Mouse (Mus musculus) MEL (cell line): ENCODE results near the gene Cd151. TPM values are rescaled to one million over a fixed set of nuclear protein-coding genes. Genes with fewer than 3 reads are reported as not detected.

Experiments
- DNase-seq: peaks from one replicate; pipeline ENCODE4 v3.0.0; 2011; ENCODE audit warnings: low read depth, low spot score
- H3K27ac ChIP-seq: 2 replicates; pipeline ENCODE4 v1.5.1; 2012; ENCODE audit warnings: low read depth, mild to moderate bottlenecking, control low read depth, low read length, moderate library complexity; ENCODE audit not compliant: control insufficient read depth
- H3K27me3 ChIP-seq, 2 experiments: fragments of 150-350 bp in 1 of 2; sonication (generic) in 1 of 2; 2 replicates each; pipeline ENCODE4 v1.6.1; 2012; ENCODE audit warnings: low read length in 2 of 2, mild to moderate bottlenecking in 2 of 2, improper control_type of control experiment in 1 of 2, moderate library complexity in 1 of 2; ENCODE audit not compliant: insufficient read depth in 2 of 2, control insufficient read depth in 1 of 2
- H3K36me3 ChIP-seq, 2 experiments: 2 replicates each; pipeline ENCODE4 v1.6.1; 2012 to 2014; ENCODE audit warnings: low read length in 2 of 2, improper control_type of control experiment in 1 of 2, inconsistent platforms in 1 of 2, mild to moderate bottlenecking in 1 of 2; ENCODE audit not compliant: insufficient read depth in 2 of 2, control insufficient read depth in 1 of 2
- H3K4me1 ChIP-seq, 2 experiments: fragments of 150-350 bp in 1 of 2; sonication (generic) in 1 of 2; 2 replicates each; pipeline ENCODE4 v1.6.1; 2012; ENCODE audit warnings: low read length in 2 of 2, improper control_type of control experiment in 1 of 2, mild to moderate bottlenecking in 1 of 2; ENCODE audit not compliant: insufficient read depth in 2 of 2, control insufficient read depth in 1 of 2
- H3K4me3 ChIP-seq, 2 experiments: fragments of 150-350 bp in 1 of 2; sonication (generic) in 1 of 2; 2 replicates each; pipeline ENCODE4 v1.5.1; 2012; ENCODE audit warnings: low read depth in 2 of 2, low read length in 2 of 2, mild to moderate bottlenecking in 2 of 2, moderate library complexity in 2 of 2, control low read depth in 1 of 2, improper control_type of control experiment in 1 of 2; ENCODE audit not compliant: control insufficient read depth in 1 of 2, insufficient read depth in 1 of 2
- H3K79me2 ChIP-seq: 2 replicates; pipeline ENCODE4 v1.6.1; 2012; ENCODE audit warnings: mild to moderate bottlenecking, low read length, moderate library complexity; ENCODE audit not compliant: control insufficient read depth, poor library complexity, insufficient read depth
- H3K9ac ChIP-seq: 2 replicates; pipeline ENCODE4 v1.6.1; 2012; ENCODE audit warnings: low read depth, mild to moderate bottlenecking, control low read depth, low read length, moderate library complexity; ENCODE audit not compliant: control insufficient read depth, poor library complexity, severe bottlenecking
- H3K9me3 ChIP-seq: fragments of 150-350 bp; sonication (generic); replicated peaks from 2 replicates; pipeline ENCODE4 v1.6.1; 2012; ENCODE audit warnings: mild to moderate bottlenecking, low read length, improper control_type of control experiment, moderate library complexity; ENCODE audit not compliant: insufficient read depth
- BHLHE40 ChIP-seq: IDR thresholded peaks from 2 replicates; pipeline ENCODE4 v1.6.1; 2012; ENCODE audit warnings: low read depth, mild to moderate bottlenecking, inconsistent platforms, low read length, improper control_type of control experiment, borderline replicate concordance
- CHD2 ChIP-seq: IDR thresholded peaks from 2 replicates; pipeline ENCODE4 v1.6.1; 2011; ENCODE audit warnings: low read length, improper control_type of control experiment
- CTCF ChIP-seq, 3 experiments: IDR thresholded peaks in 2 of 3; conservative IDR thresholded peaks in 1 of 3; 2 replicates each; pipeline ENCODE4 v1.5.1; 2011 to 2012; ENCODE audit warnings: low read length in 3 of 3, low read depth in 2 of 3, mild to moderate bottlenecking in 2 of 3, improper control_type of control experiment in 1 of 3, inconsistent platforms in 1 of 3, mixed read lengths in 1 of 3, moderate library complexity in 1 of 3; ENCODE audit not compliant: control insufficient read depth in 1 of 3, insufficient read depth in 1 of 3, poor library complexity in 1 of 3, severe bottlenecking in 1 of 3
- E2F4 ChIP-seq: IDR thresholded peaks from 2 replicates; pipeline ENCODE4 v1.6.1; 2011; ENCODE audit warnings: low read depth, low read length, improper control_type of control experiment, borderline replicate concordance
- GABPA ChIP-seq: IDR thresholded peaks from 2 replicates; pipeline ENCODE4 v1.6.1; 2012; ENCODE audit warnings: low read depth, mild to moderate bottlenecking, inconsistent platforms, low read length, improper control_type of control experiment, moderate library complexity
- HCFC1 ChIP-seq: IDR thresholded peaks from 2 replicates; pipeline ENCODE4 v1.6.1; 2012; ENCODE audit warnings: low read depth, mild to moderate bottlenecking, inconsistent platforms, low read length, improper control_type of control experiment, moderate library complexity
- MAFK ChIP-seq: IDR thresholded peaks from 2 replicates; pipeline ENCODE4 v1.6.1; 2011; ENCODE audit warnings: low read depth, mild to moderate bottlenecking, low read length, improper control_type of control experiment, borderline replicate concordance
- MEF2A ChIP-seq: IDR thresholded peaks from 2 replicates; pipeline ENCODE4 v1.6.1; 2014; ENCODE audit warnings: low read depth, mild to moderate bottlenecking, inconsistent platforms, low read length, improper control_type of control experiment; ENCODE audit not compliant: poor library complexity, insufficient replicate concordance, severe bottlenecking; ENCODE audit errors: extremely low read depth
- MYC ChIP-seq: IDR thresholded peaks from 2 replicates; pipeline ENCODE4 v1.6.1; 2011; ENCODE audit warnings: low read depth, mild to moderate bottlenecking, low read length, improper control_type of control experiment, moderate library complexity
- RAD21 ChIP-seq: IDR thresholded peaks from 2 replicates; pipeline ENCODE4 v1.6.1; 2011; ENCODE audit warnings: mild to moderate bottlenecking, low read depth, low read length, improper control_type of control experiment
- TBP ChIP-seq: IDR thresholded peaks from 2 replicates; pipeline ENCODE4 v1.8.0; 2011; ENCODE audit warnings: low read depth, low read length, improper control_type of control experiment
- TCF12 ChIP-seq: IDR thresholded peaks from 2 replicates; pipeline ENCODE4 v1.6.1; 2014; ENCODE audit warnings: low read depth, mild to moderate bottlenecking, inconsistent platforms, low read length, improper control_type of control experiment, moderate library complexity
- UBTF ChIP-seq: IDR thresholded peaks from 2 replicates; pipeline ENCODE4 v1.6.1; 2012; ENCODE audit warnings: low read depth, mild to moderate bottlenecking, inconsistent platforms, low read length, improper control_type of control experiment, moderate library complexity, borderline replicate concordance; ENCODE audit not compliant: insufficient read depth
- USF1 ChIP-seq: IDR thresholded peaks from 2 replicates; pipeline ENCODE4 v1.6.1; 2014; ENCODE audit warnings: low read depth, mild to moderate bottlenecking, inconsistent platforms, low read length, improper control_type of control experiment, moderate library complexity
- USF2 ChIP-seq, 2 experiments: IDR thresholded peaks; 2 replicates each; pipeline ENCODE4 v1.6.1; 2011 to 2012; ENCODE audit warnings: improper control_type of control experiment in 2 of 2, low read length in 2 of 2, borderline replicate concordance in 1 of 2, inconsistent platforms in 1 of 2, low read depth in 1 of 2, mild to moderate bottlenecking in 1 of 2; ENCODE audit not compliant: insufficient read depth in 1 of 2
- ZMIZ1 ChIP-seq: IDR thresholded peaks from 2 replicates; pipeline ENCODE4 v1.6.1; 2012; ENCODE audit warnings: low read depth, mild to moderate bottlenecking, inconsistent platforms, low read length, improper control_type of control experiment, moderate library complexity
- polyA plus RNA-seq, 2 experiments: library from polyadenylated mRNA; stranded (reverse) in 1 of 2; unstranded in 1 of 2; fragments of >175 nt in 1 of 2; fragments of >200 nt in 1 of 2; gene quantifications; 2 replicates each; pipeline versions ENCODE4 v1.2.1 to v1.2.4; 2012; ENCODE audit warnings: low replicate concordance in 2 of 2, low read depth in 1 of 2; ENCODE audit not compliant: insufficient read length in 2 of 2, insufficient read depth in 1 of 2, missing spikeins in 1 of 2
- total RNA-seq: library from RNA; depleted of rRNA; stranded (reverse); fragments of 300-350 nt; gene quantifications from 2 replicates; pipeline ENCODE4 v1.2.3, GENCODE M21; 2012

Gene Cd151
- total and polyA plus RNA-seq, 3 experiments, result 40.6 to 86.6 TPM; not detected in 1

DNA sequence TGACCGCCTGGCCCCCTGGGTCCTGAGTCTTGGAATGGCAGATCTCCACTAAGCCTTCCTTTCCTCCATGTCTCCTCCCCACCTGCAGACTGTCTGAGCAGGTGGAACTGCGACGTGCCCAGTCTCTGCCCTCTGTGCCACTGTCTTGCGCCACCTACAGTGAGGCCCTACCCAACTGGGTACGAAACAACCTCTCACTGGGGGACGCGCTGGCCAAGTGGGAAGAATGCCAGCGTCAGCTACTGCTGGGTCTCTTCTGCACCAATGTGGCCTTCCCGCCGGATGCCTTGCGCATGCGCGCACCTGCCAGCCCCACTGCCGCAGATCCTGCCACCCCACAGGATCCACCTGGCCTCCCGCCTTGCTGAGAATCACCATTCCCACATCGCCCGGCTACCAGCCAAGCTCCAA lies 7.9 kb upstream of the Cd151 start:
- no peaks in the 10 kb centered on the region; the same call in 1 of the 2 replicates for H3K79me2 ChIP-seq
- no peak for DNase-seq
- H3K9me3 ChIP-seq, result no peaks in the 10 kb centered on the region
- no peaks in the 10 kb centered on the region for H3K36me3 ChIP-seq
- peaks cover 0 to 6% of the 10 kb centered on the region in 2 experiments; a peak in 1 of 4 replicates for H3K4me1 ChIP-seq
- no peak overlapping the region for H3K4me3 ChIP-seq
- H3K27ac ChIP-seq, result no peak overlapping the region
- TF ChIP-seq UBTF (no peak), E2F4 (no peak), ZMIZ1 (no peak), HCFC1 (no peak), TCF12 (no peak), CTCF (IDR thresholded peaks at IDR 0.05 in 2 of 3, conservative IDR thresholded peaks at IDR 0.05 in 1 of 3; ENCODE audit: control insufficient read depth in 1 of 3, insufficient read depth in 1 of 3, low read depth in 2 of 3, low read length in 3 of 3, poor library complexity in 1 of 3, severe bottlenecking in 1 of 3) (no peak), MYC (no peak)
- H3K9ac ChIP-seq, result no peak overlapping the region
- no peaks in the 10 kb centered on the region for H3K27me3 ChIP-seq

DNA sequence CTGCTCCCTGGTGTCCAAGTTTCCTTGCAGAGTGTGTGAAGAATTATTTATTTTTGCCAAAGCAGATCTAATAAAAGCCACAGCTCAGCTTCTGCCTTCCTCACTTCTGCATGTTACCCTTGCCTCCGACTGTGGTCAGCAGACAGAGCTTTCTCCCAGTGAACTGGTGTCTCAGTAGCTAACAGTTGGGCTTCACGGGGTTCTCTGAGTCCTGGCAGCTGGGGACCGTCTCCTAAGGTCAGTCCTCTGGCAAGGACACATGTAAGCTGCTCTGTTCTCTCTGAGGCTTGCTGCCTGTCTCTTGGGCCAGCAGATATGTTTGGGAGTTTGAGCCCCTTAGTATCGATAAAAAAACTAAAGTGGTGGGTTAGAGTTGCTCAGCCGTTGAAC lies 7.2 kb upstream of the Cd151 start:
- Histone ChIP-seq H3K9me3 (no peaks in the 10 kb centered on the region), H3K36me3 (no peaks in the 10 kb centered on the region), H3K27ac (no peak overlapping the region), H3K4me3 (no peak overlapping the region), H3K4me1 (0 out of 4 replicates have a peak, but pooled peaks cover 0 to 6% of the 10 kb centered on the region in 2 experiments), H3K9ac (no peak overlapping the region), H3K79me2 (no peaks in the 10 kb centered on the region; the same call in 1 of the 2 replicates), H3K27me3 (no peaks in the 10 kb centered on the region)
- no peak for DNase-seq
- no peak for TF ChIP-seq MAFK
- no peak for TF ChIP-seq GABPA
- TF ChIP-seq HCFC1, result no peak
- no peak for TF ChIP-seq RAD21
- TF ChIP-seq USF1, result no peak
- TF ChIP-seq TBP, result no peak
- no peak for TF ChIP-seq MEF2A
- no peak for TF ChIP-seq BHLHE40
- TF ChIP-seq USF2 (IDR thresholded peaks at IDR 0.05; ENCODE audit: borderline replicate concordance in 1 of 2, insufficient read depth in 1 of 2, low read depth in 1 of 2, low read length in 2 of 2), result no peak
- no peak for TF ChIP-seq TCF12
- TF ChIP-seq CHD2, result no peak
